Mouse (Mus musculus): ENCODE measurements around the gene Mras. TPM values are rescaled to one million over a fixed set of nuclear protein-coding genes. Genes with fewer than 3 reads are reported as not detected.
A peak's percentile ranks its signal among the peaks of the same experiment; 100 is the strongest.

The Mras gene
- polyA plus RNA-seq, 1 experiment from 2014 or later: 11.9 TPM

DNA sequence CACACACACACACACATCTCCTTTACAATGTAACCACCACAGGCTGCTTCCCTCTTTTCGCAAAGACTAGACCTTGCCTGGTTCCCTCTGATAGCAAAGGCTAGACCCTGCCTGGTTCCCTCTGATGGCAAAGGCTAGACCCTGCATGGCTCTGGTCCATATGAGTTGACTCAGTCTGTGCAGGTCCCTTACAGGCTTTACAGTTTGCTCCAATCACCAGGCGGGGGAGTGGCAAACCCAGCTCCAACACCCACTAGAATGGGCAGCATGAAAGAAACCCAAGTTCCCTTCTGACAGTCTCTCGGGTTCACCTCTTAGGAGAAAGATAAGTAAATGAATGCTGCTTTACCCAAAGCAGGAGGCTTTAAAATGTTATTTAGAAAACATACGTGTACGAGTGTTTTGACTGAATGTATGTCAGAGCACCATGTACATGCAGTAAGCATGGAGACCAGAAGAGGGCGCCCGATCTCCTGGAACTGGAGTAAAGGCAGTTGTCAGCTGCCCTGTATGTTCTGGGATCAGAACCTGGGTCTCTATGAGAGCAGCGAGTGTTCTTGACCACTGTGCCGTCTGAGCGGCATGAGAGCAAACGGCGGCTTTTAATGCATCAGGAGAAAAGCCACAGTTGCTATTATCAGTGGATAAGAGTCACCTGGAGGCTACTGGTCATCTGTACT, 21.5 kb upstream of the Mras start:
- WGBS: 45% methylated on average over 12 of the region's 12 CpGs
- peak; percentile 72 for DNase-seq (ENCODE audit: low spot score)
- H3K36me3 ChIP-seq: no peaks in the 10 kb centered on the region

DNA sequence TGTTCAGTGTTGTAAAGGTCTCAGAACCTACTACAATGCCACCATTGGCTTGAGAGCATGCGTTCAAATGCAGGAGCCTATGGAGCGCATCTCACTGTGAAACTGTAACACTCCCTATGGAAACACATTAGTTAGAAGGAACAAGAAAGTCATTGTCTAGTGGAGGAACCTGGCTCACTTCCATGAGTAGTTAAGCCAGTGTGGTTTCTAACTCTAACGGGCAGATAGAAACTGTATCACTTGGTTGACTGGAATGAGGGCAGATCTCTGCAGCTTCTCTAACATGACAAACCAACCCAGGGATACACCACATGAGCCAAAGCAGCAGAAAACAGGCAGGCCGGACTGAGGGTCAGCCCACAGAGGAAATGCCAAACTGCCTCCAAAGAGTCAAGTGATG, 17.0 kb upstream of the Mras start:
- DNase-seq (ENCODE audit: low spot score): no peak
- Histone ChIP-seq H3K4me3 (no peak overlapping the region), H3K9me3 (replicated peaks) (no peaks in the 10 kb centered on the region), H3K4me1 (peaks cover 11% of the 10 kb centered on the region), H3K27ac (no peak overlapping the region), H3K27me3 (ENCODE audit: low read depth, poor library complexity, severe bottlenecking) (peaks cover 26% of the 10 kb centered on the region), H3K36me3 (no peaks in the 10 kb centered on the region)
- 88% methylated on average over 4 of the region's 4 CpGs for WGBS

More for the DNA sequence above, 21.5 kb upstream of the Mras start:
- no peaks in the 10 kb centered on the region for H3K4me1 ChIP-seq
- H3K4me3 ChIP-seq: no peak overlapping the region
- H3K27ac ChIP-seq: no peak overlapping the region
- H3K9me3 ChIP-seq (replicated peaks): no peaks in the 10 kb centered on the region
- H3K27me3 ChIP-seq (ENCODE audit: low read depth, poor library complexity, severe bottlenecking): no peaks in the 10 kb centered on the region

DNA sequence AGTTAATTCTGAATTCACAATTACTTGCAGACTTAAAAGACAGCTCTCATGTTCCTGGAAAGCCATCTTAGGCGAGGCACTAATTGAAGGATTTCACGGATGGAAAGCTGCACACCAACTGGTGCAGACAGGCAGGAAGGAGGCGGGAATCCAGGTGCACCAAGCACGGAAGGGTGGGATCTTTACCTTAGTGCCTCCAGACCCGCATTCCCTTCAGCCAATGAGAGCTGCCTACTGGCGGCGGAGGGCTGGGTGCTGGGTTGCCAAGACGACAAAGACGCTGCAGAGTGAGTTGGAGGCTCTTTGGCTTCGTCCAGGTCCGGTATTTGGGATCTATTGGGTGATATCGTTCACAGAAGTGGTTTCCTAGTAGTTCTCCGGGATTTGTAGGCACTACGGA, 14.0 kb upstream of the Mras start, which contains the start of gene Nme9:
Gene Nme9, plus strand, starts transcription at position 315 of the 400 bp plus-strand sequence.
- H3K27ac ChIP-seq: no peak within 1 kb of the TSS
- H3K9me3 ChIP-seq (replicated peaks): no peaks in the 10 kb centered on the region
- 0 out of 2 replicates have a peak within 1 kb of the TSS, but pooled peaks have one; percentile 11 for H3K4me3 ChIP-seq
- peaks cover 26% of the 10 kb centered on the region for H3K27me3 ChIP-seq (ENCODE audit: low read depth, poor library complexity, severe bottlenecking)
- 11% methylated on average over 14 of the region's 14 CpGs for WGBS
- DNase-seq (ENCODE audit: low spot score): peak; percentile 42
- H3K36me3 ChIP-seq: no peaks in the 10 kb centered on the region
- peaks cover 11% of the 10 kb centered on the region for H3K4me1 ChIP-seq

DNA sequence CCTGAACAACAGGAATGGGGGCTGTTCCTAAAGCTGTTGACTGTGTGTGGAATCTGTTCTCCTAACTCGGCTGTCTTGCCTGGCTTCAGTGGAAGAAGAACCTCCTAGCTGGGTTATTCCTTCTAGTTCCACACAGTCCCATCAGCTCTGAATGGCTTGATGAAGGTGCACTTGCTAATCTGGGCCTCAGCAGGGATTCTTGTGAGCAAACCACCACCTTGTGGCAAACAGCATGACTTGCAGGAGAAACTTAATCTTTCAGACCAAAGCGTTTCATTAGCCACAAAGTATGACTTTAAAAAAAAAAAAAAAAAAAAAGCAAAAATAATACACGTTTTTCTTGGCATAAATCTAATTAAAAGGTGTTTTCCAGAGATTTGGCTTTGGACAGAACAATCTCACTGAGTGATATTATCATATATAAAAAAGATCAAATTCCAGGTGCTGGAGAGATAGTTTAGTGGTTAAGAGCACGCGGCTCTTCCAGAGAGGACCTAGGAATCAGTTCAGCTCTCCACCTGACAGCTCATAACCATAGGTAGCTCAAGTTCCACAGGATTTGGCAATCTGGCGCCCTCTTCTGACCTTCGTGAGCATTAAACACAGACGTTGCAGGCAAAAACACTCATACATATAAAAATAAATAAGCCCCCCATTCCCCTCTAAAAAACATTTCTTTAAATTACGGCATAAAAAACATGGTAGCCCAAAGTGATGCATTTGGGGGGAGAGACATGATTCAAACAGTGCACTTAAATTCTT, 12.9 kb upstream of the Mras start:
- no peak for DNase-seq (ENCODE audit: low spot score)
- H3K27ac ChIP-seq: no peak overlapping the region
- no peaks in the 10 kb centered on the region for H3K36me3 ChIP-seq
- peaks cover 26% of the 10 kb centered on the region for H3K27me3 ChIP-seq (ENCODE audit: low read depth, poor library complexity, severe bottlenecking)
- H3K4me3 ChIP-seq: no peak overlapping the region
- WGBS: 42% methylated on average over 9 of the region's 9 CpGs
- peaks cover 11% of the 10 kb centered on the region for H3K4me1 ChIP-seq
- no peaks in the 10 kb centered on the region for H3K9me3 ChIP-seq (replicated peaks)

DNA sequence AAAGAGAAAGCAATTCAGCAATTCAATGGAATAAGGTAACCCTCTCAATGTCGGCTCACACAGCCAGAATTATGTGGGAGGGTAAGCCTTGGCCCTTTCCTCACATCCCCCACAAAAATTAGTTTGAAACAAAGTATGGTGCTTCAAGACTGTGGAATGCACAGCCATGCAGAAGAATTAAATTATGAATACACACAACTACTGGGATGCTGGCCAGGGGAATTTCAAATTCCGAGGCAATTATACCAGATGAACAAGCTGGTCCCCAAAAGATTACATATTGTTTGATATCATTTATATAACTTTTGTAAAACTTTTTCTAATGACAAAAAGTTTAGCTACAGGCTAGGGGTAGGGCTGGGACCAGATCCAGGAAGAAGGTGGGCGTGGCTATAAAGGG, 10.1 kb upstream of the Mras start:
- Histone ChIP-seq H3K27ac (no peak overlapping the region), H3K36me3 (no peaks in the 10 kb centered on the region), H3K9me3 (replicated peaks) (no peaks in the 10 kb centered on the region), H3K4me1 (peaks cover 15% of the 10 kb centered on the region), H3K27me3 (ENCODE audit: low read depth, poor library complexity, severe bottlenecking) (peaks cover 18% of the 10 kb centered on the region), H3K4me3 (no peak overlapping the region)
- 88% methylated on average over 3 of the region's 3 CpGs for WGBS
- DNase-seq (ENCODE audit: low spot score): no peak

DNA sequence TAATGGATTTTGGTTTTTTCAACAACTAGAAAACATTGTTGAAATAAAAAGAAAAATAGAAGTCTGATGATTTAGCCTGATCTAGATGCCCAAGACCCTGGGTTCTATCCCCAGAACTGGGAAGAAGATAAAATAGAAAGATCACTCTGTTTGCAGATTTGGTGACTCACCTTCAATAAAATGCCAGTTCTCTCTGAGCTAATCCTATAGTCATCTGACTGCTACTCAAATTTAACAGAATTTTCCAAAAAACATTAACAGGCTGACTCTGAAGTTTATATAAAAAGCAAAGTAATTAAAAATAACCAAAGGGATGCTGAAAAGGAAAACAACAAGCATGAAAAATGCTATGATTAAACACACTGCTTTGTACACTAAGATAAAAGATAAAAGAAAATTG, 9.1 kb upstream of the Mras start:
- Histone ChIP-seq H3K27me3 (ENCODE audit: low read depth, poor library complexity, severe bottlenecking) (peaks cover 7% of the 10 kb centered on the region), H3K4me1 (peaks cover 10% of the 10 kb centered on the region), H3K4me3 (no peak overlapping the region), H3K9me3 (replicated peaks) (no peaks in the 10 kb centered on the region), H3K27ac (no peak overlapping the region), H3K36me3 (no peaks in the 10 kb centered on the region)
- no peak for DNase-seq (ENCODE audit: low spot score)

DNA sequence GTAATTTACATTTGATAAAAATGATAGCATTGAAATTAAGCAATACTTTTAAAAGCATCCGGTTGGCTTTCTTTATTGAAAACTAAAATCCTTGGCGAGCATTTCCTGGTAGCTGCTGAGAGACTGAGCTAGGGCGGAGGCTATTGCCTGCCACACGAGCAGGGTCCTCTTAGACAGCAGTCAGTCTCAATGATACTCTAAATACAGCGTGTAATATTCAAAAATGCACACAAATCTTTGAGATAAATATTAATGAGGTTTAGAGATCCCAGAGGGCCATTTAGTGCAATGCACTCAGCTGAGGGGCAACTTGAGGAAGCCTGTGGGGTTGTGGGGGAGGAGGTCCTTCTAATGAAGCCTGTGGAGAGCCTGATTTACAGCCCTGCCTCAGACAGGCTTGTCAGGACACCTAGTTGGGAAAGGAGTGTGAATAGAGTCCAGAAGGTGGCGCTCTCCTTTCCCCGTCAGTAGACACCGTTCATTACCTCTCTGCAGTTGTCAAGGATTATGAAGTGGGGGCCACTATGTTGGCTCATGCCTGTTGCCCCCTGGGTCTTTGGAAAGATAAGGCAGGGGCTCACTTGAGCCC, 7.5 kb upstream of the Mras start:
- 42% methylated on average over 8 of the region's 8 CpGs for WGBS

DNA sequence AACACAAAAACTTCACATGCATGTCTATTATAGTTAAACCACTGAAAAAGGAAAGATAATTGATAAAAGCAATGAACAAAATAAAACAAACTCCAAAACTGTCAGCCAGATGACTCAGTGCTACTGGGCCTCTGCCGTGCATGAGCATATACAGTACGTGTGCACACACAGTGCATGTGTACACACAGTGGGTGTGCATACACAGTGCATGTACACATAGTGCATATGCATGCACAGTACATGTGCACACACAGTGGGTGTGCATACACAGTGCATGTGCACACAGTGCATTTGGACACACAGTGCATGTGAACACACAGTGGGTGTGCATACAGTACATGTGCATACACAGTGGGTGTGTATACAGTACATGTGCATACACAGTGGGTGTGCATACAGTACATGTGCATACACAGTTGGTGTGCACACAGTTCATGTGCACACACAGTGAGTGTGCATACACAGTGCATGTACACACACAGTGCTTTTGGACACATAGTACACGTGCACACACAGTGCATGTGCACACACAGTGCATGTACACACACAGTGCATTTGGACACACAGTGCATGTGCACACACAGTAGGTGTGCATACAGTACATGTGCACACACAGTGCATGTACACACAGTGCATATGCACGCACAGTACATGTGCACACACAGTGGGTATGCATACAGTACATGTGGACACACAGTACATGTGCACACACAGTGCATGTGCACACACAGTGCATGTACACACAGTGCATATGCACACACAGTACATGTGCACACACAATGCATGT, 4.7 kb upstream of the Mras start:
- no peak overlapping the region for H3K4me3 ChIP-seq
- H3K27ac ChIP-seq: no peak overlapping the region
- WGBS: 94% methylated on average over 4 of the region's 4 CpGs
- no peaks in the 10 kb centered on the region for H3K9me3 ChIP-seq (replicated peaks)
- no peak for DNase-seq (ENCODE audit: low spot score)
- H3K27me3 ChIP-seq (ENCODE audit: low read depth, poor library complexity, severe bottlenecking): peaks cover 28% of the 10 kb centered on the region
- H3K36me3 ChIP-seq: no peaks in the 10 kb centered on the region
- H3K4me1 ChIP-seq: peaks cover 13% of the 10 kb centered on the region

More for the DNA sequence above, 7.5 kb upstream of the Mras start:
- Histone ChIP-seq H3K27me3 (ENCODE audit: low read depth, poor library complexity, severe bottlenecking) (no peaks in the 10 kb centered on the region), H3K4me3 (no peak overlapping the region), H3K9me3 (replicated peaks) (no peaks in the 10 kb centered on the region), H3K27ac (no peak overlapping the region), H3K4me1 (peaks cover 6% of the 10 kb centered on the region), H3K36me3 (no peaks in the 10 kb centered on the region)
- DNase-seq (ENCODE audit: low spot score): no peak

DNA sequence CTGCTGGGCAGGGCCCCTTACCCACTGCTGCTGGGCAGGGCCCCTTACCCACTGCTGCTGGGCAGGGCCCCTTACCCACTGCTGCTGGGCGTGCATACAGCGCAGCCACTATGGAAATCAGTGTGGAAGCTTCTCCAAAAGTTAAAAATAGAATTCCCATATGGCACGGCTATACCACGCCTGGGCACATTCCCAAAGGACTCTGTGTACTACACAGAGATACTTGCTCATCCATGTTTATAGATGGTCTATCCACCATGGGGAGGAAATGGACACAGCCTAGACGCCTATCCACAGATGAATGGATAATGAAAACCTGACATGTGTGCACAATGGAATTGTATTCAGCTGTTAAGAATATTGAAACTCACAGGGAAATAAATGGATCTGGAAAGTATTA, 3.8 kb upstream of the Mras start:
- Histone ChIP-seq H3K4me1 (peaks cover 19% of the 10 kb centered on the region), H3K9me3 (replicated peaks) (no peaks in the 10 kb centered on the region), H3K36me3 (no peaks in the 10 kb centered on the region), H3K4me3 (no peak overlapping the region), H3K27me3 (ENCODE audit: low read depth, poor library complexity, severe bottlenecking) (peaks cover 32% of the 10 kb centered on the region), H3K27ac (no peak overlapping the region)
- DNase-seq (ENCODE audit: low spot score): no peak
- 86% methylated on average over 5 of the region's 5 CpGs for WGBS

DNA sequence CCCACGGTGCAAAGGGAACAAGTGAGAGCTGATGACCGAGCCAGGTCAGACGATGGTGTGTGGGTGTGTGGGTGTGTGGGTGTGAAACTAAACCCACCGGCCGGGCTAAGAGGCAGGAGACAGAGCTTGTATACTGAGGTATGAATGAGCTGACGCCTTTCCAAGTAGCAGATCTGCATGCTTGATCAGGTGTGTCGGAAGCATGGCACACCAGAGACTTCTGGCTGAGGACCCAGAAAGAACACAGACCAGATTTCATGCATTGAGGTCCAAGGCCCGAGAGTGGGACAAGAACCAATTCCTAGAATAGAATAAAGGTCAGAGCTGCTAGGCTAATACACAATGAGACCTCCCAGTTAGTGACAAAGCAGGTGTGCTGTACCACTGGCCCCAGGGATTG, 1.9 kb upstream of the Mras start:
- DNase-seq (ENCODE audit: low spot score): no peak
- 78% methylated on average over 8 of the region's 8 CpGs for WGBS
- no peak overlapping the region for H3K4me3 ChIP-seq

DNA sequence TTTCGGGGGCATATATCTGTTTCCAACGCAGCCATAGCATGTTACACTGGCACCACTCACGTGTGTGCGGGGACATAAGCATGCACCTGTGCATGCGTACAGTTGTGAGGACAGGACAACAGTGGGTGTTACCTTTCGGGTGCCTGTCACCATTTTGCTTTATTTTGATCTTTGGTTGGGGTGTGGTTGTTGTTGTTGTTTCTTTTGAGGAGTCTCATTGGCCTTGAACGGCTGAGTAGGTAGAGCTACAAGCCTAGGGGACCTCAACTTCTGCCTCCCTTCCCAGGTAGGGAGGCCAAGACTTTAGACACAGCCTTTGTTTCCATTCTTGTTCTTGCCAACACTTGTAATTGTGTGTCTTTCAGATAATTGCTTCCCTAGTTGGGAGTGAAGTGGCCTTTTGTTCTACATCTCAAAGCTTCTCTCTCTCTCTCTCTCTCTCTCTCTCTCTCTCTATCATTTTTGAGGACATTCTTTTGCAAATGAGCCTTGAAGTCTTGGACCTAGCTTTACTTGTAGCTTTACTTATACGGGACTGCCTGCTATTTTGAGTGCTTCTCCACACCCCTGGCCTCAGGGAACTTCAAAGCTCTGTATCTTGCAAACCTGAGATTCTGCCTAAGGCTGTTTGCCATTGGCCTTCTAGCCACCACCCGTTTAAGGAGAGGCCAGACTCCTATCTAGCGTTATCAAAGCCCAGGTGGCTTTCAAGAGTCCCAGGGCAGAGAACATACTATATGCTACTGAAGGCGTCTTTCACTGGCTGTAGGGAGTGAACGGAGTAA, 792 bp upstream of the Mras start:
- 78% methylated on average over 12 of the region's 12 CpGs for WGBS
- Histone ChIP-seq H3K4me1 (peaks cover 34% of the 10 kb centered on the region), H3K27ac (no peak overlapping the region), H3K36me3 (no peaks in the 10 kb centered on the region), H3K4me3 (no peak overlapping the region), H3K27me3 (ENCODE audit: low read depth, poor library complexity, severe bottlenecking) (peaks cover 37% of the 10 kb centered on the region), H3K9me3 (replicated peaks) (no peaks in the 10 kb centered on the region)
- DNase-seq (ENCODE audit: low spot score): no peak

More for the DNA sequence above, 1.9 kb upstream of the Mras start:
- no peaks in the 10 kb centered on the region for H3K9me3 ChIP-seq (replicated peaks)
- H3K36me3 ChIP-seq: no peaks in the 10 kb centered on the region
- H3K27ac ChIP-seq: no peak overlapping the region
- H3K27me3 ChIP-seq (ENCODE audit: low read depth, poor library complexity, severe bottlenecking): peaks cover 37% of the 10 kb centered on the region
- H3K4me1 ChIP-seq: peaks cover 32% of the 10 kb centered on the region

Measured in limb, embryonic 10.5 days (tissue).